Mouse (Mus musculus): Measurements from ENCODE around the gene Prdm11.

Prdm11 gene

DNA sequence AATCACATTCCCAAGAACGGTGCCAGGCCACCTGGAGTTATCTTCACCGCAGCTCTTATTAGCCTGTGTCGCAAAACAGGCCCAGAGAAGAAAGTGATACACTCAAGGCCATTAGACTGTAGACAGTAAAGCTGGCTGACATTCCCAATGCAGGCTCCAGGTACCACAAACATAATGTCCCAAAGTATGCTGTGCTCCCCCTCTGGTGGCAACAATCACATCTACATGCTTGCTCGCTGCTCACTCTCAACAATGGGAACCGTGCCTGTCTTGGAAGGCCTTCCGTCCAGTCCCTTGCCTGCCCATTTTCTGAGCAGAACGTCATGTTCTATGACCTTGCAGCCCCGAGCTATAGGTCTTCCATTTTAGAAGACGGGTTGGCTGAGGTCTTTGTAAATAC lies 34.0 kb downstream of the Prdm11 start:
- in situ Hi-C loops (cut with MboI, MseI) = no loop called here

- in situ Hi-C loops (cut with MboI, MseI) = no loop called here
Observed at GRCm38 (mm10) chr2:93011465-93011864, 34.5 kb downstream of the Prdm11 start.

- in situ Hi-C loops (cut with MboI, MseI) = no loop called here
Observed at GRCm38 (mm10) chr2:93007967-93008685, 37.8 kb downstream of the Prdm11 start.

DNA sequence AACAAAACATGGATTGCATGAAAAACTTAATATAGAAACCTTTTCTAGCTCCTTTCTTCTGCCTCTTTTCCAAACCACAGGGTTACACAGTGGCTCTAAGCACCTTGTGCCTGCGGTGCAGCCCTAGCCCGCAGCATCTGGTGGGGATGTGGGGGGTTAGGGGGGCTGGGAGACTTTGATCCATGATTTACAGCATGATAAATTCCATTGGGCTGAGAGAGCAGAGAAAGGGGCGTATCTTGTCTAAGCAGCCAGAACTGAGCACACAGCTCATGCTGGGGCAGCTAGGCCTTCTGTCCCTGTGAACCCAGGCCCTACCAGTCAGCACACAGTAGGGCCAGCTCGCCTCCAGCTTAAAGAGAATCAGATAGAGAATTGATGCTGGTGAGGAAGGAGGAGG lies 40.9 kb downstream of the Prdm11 start:
- in situ Hi-C loops (cut with MboI, MseI) = no loop called here

DNA sequence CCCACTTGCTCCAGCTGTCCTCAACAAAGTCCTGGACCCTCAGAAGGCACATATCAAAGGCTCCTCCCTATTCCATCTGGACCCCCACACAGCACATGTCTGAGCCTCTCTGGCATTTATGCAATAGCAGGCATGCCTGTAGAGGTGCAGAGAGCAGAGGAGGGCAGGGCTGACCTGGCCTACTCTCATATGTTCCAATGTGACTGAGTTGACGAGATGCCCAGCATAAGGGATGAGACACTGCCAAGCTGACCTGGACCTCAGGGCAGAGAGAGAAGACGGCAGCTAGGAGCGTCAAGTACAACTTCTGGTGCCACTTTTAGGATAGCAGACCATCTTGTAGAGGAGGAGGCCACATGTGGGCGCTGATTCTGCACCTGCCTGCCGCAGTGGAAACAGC lies 54.0 kb downstream of the Prdm11 start:
- in situ Hi-C loops (cut with MboI, MseI) = no loop called here

- in situ Hi-C loops (cut with MboI, MseI) = no loop called here
Observed at GRCm38 (mm10) chr2:92989593-92989992, 56.4 kb downstream of the Prdm11 start.

- in situ Hi-C loops (cut with MboI, MseI) = no loop called here
Observed at GRCm38 (mm10) chr2:92987901-92988631, 57.9 kb downstream of the Prdm11 start.

DNA sequence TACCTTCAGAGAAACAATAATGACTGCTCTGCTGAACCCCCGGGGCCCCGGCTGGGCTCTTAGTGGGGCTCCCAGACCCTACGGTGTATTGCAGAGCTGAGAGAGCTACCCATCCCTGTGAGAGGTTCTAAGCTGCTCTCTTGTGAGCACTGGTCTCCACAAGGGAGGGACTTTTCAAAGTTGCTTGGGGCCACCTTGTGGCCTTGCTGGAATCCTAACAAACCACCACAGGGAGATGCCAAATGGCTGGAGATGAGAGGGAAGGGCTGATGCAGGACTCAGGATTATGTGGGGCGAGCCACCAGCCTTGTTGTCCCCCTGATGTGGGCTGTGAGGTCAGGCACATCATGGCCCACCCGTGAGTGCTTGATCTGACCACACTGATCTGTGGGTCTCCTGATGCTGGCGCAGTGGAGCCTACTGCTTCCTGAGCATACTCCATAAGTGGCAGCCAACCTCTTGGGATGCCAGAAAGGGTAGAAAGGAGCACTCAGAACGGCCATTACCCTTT lies 58.8 kb downstream of the Prdm11 start:
- in situ Hi-C loops (cut with MboI, MseI) = no loop called here

GRCm38 (mm10) chr2:92985600-92985999 lies 60.4 kb downstream of the Prdm11 start:
- in situ Hi-C loops (cut with MboI, MseI) = no loop called here

GRCm38 (mm10) chr2:92985171-92985570 lies 60.8 kb downstream of the Prdm11 start:
- in situ Hi-C loops (cut with MboI, MseI) = no loop called here

DNA sequence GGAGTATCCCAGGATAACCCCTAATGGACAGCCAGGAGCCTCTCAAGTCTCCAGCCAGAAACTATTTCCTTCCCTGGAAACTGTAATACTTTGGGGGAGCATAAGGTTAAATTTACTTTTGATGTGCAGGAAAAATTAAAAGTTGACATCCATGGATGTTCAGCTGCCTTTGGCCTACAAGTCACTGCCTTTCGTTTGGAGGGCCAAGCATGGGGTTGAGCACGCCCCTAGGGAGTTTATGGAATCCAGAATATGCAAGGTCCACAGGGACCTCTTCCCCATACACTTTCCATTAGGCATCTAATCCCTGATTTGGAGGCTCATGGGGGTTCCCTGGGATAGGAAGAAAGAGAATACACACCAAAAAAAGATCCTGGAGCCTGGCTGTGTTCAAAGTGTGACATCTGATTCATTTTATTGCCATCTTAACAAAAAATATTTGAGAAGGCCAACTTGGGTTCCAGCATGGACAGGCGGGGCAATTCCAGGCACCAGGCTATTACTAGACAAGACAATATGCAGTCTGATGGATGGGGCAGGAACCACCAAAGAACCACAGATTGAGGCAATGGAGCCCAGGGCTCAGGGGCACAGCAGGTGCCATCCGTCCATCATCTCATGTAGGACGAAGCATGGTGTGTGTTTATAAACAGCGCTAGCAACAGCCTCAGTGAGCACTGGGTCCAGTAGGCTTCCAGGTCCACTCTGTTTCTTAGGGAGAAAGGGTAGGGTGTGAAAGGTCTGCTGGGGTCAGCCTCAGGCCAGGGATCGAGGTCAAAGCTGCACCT lies 61.5 kb downstream of the Prdm11 start:
- in situ Hi-C loops (cut with MboI, MseI) = no loop called here

DNA sequence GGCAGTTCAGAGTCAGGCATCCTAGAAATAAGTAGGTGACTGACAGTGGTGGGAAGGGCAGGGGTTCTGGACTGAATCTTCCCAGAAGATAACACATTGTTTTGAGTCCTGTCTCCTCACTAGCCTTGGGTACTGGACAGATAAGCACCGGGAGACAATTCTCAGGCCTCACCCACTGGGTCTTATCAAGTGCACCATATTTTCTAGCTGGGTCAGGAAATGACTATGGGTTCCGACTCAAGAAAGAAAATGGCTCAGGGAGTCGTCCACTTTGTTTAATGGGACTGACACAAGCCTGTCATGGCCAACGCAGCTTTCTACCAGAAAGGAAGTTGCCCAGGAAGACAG lies 62.7 kb downstream of the Prdm11 start:
- in situ Hi-C loops (cut with MboI, MseI) = no loop called here

DNA sequence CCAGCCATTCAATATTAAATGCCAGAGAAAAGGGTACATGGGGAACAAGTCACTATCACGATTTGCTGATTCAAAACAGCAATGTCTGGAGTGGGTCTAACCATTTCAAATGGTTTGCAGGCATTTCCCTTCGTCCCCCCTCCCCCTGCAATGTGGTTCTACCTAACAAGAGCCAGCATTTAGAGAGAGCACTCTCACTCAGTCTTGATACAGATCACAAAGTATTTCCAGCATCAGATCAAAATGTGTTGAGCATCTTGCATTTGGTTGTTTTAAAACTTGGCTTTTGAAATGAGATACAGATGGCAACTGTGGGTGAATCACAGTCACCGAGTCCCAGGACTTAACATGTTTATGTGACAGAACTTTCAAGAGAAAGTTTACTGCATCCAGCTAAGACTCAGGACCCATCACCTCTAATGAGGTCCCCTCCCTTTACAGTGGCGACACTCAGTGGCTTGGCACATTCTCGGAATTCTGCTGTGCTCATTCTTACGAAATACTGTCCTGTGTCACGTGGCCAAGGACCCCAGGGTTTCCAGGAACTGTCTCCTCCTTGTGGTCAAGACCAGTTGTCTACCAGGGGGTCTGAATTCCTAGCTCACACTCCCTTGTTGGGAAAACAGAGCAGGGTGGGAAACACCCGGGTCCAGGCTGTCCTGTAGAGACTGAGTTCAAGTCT lies 63.2 kb downstream of the Prdm11 start:
- in situ Hi-C loops (cut with MboI, MseI) = no loop called here

DNA sequence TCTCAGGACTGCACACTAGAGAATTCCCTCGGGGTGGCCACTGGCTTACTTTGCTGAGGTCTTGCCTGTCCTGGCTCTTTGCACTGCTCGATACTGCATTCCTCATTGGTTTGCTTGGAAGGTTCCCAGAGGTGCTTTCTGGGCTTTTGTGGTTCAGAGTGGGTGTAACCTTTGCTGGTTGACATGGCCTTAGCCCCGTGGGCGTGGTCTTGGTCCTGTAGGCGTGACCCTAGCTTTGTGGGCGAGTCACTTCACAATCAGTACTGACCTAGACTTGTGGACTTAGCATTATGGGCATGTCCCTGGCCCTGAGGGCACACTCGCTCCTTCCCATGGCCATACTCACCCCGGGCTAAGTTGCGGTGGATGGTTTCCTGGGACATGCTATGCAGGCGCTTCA lies 65.8 kb downstream of the Prdm11 start:
- in situ Hi-C loops (cut with MboI, MseI) = no loop called here

- in situ Hi-C loops (cut with MboI, MseI) = no loop called here
Observed at GRCm38 (mm10) chr2:92975031-92975790, 70.8 kb downstream of the Prdm11 start.

GRCm38 (mm10) chr2:92973646-92974045 lies 72.3 kb downstream of the Prdm11 start:
- in situ Hi-C loops (cut with MboI, MseI) = no loop called here

GRCm38 (mm10) chr2:92972071-92972470 lies 73.9 kb downstream of the Prdm11 start:
- in situ Hi-C loops (cut with MboI, MseI) = no loop called here

- in situ Hi-C loops (cut with MboI, MseI) = no loop called here
Observed at GRCm38 (mm10) chr2:92971536-92971935, 74.4 kb downstream of the Prdm11 start.

- in situ Hi-C loops (cut with MboI, MseI) = no loop called here
Observed at GRCm38 (mm10) chr2:92971069-92971468, 74.9 kb downstream of the Prdm11 start.

GRCm38 (mm10) chr2:92967839-92968166 lies 78.2 kb downstream of the Prdm11 start:
- in situ Hi-C loops (cut with MboI, MseI) = no loop called here

All from T-helper 2 cell (primary cell).